Mouse (Mus musculus) heart, postnatal 0 days (tissue): ENCODE measurements around the gene Gfod2.

Source experiments
- CTCF ChIP-seq: IDR thresholded peaks from 2 replicates; pipeline ENCODE4 v1.5.1; 2016; ENCODE audit warnings: antibody characterized with exemption, control low read depth, low read depth
- EP300 ChIP-seq: IDR thresholded peaks from 2 replicates; pipeline ENCODE4 v1.6.1; 2016; ENCODE audit warnings: antibody characterized with exemption, low read depth

DNA sequence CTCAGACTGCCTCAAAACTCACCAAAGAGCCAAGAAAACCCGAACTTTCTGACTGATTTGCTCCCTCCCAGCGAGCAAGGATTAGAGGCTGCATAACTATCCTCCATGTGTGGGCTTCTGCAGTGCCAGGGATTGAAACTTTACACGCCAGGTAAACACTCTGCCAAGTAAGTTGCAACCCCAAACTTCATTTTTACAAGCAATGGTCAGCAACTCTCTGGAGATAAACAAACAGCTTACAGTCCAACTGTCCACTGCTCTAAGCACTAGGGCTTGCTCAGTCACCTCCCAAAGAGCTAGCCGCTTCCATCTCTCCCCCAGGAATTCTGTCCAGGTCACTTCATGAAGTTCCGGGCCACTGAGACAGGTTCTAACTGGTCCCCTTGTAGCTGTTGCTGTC lies 39.9 kb upstream of the Gfod2 start:
- TF ChIP-seq EP300 (no peak), CTCF (no peak)
